Mouse (Mus musculus): ENCODE measurements around the gene Ebpl.
"Not testable (repeated sequence)": the region's sequence is repeated elsewhere in the genome, so short reads cannot be mapped to it uniquely, and the experiment has no call there.

The Ebpl gene

DNA sequence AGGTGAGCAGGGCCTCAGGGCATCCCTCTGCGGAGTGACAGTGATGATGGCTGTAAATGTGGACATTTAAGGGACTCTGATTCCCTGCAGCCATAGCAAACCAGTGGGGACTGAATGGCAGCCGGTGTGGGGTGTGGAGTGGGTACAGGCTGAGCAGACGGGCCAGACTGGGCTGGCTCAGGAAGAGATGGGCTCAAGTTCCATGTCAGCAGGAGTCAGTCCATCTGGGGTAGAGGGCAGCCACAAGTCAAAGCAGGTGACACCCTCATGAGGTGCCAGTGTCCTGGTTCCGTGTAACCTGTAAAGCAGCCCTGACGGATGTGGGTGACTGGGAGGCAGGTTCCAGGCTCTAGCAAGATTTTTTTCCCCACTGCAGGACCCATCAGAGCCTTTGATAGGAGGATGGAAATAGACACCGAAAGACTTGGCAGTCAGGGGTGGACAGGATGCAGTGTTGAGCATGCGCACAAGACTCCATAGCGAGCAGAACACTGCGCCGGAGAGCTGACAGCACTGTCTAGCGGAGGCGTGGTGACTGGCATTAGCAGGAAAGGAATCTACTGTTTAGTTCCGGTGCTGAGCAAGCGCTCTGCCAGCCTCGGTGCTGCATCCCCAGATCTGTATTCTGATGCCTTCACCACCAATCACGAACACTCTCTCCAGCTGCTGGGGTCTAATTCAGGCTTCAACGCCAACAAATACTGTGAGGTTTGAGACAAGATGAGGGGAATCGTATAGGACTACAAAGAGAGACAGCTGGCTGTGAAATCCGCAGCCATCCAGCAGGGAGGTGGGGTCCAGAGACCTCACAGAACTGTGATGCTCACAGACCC, 32.4 kb downstream of the Ebpl start:
- no peak for DNase-seq (ENCODE audit: low read depth, low spot score)

DNA sequence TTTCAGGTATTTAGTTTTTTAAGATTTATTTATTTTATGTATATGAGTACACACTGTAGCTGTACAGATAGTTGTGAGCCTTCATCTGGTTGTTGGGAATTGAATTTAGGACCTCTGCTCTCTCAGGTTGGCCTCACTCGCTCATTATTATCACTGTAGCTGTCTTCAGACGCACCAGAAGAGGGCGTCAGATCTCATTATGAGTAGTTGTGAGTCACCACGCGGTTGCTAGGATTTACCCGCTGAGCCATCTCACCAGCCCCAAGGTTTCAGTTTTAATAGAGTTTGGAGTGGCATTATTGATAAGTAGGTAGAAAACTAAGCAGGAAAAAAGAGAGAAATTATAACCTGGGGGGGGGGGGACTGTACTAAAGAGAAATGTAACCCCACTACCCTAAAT, 33.2 kb downstream of the Ebpl start:
- not testable (repeated sequence) for DNase-seq (ENCODE audit: low read depth, low spot score)

DNA sequence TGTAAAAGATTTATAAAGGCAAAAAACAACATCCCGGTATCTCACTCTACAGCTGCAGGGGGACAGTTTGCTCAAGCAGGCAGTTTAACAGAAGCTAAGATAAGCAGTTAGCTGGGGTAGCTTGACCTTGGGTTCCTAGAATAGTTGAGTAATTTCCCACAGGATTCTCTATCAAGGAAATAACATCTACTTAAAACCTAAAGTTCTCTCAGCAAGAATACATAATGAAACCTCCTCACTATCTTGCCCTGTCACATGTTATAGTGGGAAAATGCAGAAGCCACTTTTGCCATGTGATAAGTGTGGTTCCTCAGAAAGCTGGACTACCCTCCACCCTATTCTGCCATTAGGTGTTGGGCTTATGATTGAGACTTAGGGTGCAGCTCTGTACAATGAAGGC, 37.5 kb downstream of the Ebpl start:
- no peak for DNase-seq (ENCODE audit: low read depth, low spot score)

DNA sequence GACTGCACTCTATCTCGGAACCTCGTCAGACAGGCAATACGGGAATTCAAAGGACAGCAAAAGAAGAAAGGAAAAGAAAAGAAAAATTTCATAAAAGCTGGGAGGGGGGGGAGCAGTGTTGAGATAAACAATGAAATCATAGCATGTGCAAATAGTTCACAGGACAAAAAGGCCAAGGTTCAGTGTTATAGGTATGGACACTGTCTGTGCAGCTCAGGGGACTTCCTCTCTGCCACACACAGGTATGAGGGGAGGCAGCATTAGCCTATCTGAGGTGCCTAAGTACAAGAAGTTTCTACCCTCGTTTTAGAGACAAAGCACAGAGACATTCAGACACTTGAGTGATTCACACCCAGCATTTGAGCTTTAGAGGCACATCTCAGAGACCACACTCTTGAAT, 39.0 kb downstream of the Ebpl start:
- no peak for DNase-seq (ENCODE audit: low read depth, low spot score)

DNA sequence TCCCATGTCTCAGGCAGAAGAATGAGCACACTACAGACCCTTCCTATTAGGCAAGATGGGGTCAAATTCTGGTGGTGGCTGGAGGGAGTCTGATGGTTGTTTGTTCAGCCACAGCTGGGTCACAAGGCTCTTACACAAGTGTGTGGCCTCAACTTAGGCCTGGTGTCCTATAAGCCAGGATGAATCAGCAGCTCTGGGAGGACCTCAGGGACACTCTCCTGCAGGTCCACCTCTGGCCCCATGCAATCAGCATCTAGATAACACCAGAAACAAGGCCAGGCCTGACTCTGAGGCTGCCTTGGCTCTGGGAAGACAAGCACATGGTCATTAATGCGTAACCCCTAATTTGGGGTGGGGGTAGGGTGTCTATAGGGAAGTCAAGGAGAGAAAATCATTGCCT, 39.5 kb downstream of the Ebpl start:
- no peak for DNase-seq (ENCODE audit: low read depth, low spot score)

DNA sequence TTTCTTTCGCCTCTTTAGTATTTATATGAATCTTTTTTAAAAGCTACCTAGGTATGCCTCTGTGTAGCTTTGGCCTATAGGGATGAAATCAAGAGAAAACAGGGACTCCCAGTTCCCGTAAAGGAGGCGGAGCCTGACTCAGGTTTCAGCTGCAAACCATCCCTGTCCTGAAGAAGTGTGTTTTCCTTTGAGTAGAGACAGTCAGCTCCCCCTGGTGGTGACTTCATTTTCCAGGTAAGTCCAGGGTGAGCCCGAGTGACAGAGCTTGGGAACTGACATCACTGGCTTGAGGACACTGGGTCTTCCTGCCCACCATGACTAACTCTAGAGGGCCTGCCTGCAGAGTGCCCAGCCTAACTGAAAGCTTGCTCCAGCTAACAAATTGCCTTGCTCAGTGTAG, 43.4 kb downstream of the Ebpl start:
- no peak for DNase-seq (ENCODE audit: low read depth, low spot score)

DNA sequence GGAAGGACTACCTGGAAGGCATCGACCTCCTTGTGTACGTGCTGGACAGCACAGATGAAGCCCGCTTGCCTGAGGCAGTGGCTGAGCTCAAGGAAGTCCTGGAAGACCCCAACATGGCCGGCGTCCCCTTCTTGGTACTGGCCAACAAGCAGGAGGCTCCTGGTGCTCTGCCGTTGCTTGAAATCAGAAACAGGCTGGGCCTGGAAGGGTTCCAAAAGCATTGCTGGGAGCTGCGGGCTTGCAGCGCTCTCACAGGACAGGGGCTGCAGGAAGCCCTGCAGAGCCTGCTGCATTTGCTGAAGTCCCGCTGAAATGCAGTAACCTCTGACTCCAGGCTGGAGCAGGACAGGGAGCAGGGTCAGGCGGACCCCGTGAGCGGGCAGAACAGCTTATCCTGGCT, 49.3 kb downstream of the Ebpl start:
- DNase-seq (ENCODE audit: low read depth, low spot score): no peak

DNA sequence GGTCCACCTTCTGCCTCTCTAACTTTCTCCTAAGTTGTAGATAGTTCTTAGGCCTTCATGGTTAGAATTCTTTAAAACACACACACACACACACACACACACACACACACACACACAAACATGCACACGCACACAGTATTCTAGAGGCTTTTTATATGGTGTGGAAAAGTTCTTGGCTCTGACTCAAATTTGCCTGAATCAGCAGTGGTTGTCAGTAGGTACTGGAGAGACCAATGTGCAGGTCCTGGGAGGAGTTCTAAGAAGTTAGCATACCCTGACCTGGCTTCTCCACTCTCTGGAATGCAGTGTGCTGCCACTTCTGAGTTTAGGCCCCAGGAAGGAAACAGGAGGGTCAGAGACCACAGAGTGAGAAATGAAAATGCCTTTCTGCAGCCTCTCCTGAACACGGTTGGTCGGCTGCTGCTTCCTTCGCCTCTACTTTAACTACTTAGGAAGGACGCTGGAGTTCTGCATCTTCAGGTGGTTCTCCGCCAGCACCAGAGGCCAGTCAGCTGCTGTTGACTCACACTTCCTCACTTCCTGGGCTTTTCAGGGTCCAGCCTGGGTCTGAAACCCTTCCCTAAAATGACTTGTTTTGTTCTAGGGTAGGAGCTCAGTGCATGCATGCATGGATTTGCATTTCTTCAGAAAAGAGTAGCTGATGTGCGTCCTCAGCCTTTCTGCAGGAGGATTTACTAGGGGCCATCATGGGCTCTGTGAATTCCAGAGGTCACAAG, 50.0 kb downstream of the Ebpl start:
- DNase-seq (ENCODE audit: low read depth, low spot score): no peak

DNA sequence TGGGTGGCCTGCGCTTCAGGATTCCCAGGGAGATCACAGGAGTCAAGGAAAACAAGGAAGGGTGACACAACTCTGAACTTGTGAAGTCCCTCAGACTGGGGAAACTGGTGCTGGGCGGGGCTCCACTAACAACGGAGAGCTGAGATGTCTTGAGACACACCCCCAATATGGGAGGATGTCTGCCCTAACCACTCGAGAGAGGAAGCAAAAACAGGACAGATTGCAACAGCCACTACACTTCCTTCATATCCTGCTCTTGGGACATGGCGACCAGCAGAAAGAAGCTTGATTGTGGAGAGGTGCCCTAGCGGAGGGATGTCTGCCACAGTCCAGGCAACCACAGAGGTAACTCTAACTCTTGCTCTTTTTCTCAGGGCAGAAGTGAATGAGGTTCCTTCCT, 50.6 kb downstream of the Ebpl start, which contains the start of gene Arl11:
Gene Arl11, plus strand, starts transcription at position 161 of the 400 bp plus-strand sequence.
- no peak for DNase-seq (ENCODE audit: low read depth, low spot score)

DNA sequence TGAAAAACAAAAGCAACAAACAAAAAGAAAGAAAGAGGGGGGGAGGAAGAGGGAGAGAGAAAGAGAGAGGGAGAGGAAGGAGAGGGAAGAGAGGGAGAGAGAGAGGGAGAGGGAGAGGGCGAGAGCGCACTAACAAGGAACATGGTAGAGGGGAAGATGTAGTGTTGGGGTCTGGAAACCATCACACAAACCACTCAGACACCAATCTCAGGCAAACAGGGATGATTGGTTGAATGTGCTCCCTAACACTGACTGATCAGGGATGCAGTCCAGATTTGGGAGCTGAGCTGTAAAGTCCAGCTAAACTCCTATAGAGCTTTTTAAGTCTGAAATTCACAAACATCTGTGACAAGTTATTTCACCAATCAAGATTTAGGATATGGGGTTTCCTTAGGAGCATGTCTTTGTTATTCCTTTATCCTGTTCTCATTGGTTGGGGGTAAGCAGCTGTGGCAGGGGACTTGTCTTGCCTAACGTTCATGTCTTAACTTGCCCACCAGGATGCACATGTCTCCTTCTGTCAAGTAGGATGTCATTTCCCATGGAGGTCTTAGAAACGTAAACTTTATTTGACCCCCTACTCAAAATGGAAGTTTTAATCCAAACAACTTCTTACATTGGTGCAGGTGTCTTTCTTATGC, 56.1 kb downstream of the Ebpl start:
- no peak for DNase-seq (ENCODE audit: low read depth, low spot score)

DNA sequence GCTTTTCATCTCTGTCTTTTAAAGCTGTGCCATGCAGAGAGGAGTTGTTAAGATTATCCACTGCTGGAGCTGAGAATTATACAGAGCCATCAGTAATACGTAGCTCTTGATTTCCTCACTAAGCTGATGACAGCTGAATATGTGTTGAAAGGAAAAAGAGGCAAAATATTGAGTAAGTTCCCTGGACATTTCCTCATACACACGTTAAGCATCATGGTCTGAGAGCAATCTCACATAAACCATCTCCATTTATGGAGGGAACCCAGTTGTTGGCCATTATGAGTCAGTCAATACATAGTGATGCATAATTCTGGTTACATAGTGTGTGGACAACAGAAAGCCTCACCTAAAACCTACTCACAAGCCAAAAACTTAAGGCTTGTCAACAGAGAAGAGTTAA, 57.8 kb downstream of the Ebpl start:
- DNase-seq (ENCODE audit: low read depth, low spot score): no peak

DNA sequence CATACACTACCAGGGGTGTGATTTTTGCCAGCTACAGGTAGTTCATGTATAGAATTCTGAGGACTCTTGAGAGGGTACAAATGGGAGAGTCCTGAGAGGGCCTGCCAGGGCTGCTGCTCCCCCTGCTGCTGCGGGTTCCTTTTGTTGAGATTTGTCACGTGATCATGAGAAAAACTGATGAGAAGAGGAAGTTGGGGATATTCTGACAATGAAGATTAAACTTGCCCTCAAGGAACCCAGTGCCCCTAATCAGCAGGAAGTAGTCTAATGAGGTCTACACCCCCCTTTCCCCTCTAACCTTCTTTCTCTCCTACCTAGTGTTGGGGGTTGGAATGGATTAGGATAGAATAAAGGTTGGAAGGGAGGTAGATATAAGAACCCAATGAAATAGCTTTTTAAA, 58.9 kb downstream of the Ebpl start:
- no peak for DNase-seq (ENCODE audit: low read depth, low spot score)

DNA sequence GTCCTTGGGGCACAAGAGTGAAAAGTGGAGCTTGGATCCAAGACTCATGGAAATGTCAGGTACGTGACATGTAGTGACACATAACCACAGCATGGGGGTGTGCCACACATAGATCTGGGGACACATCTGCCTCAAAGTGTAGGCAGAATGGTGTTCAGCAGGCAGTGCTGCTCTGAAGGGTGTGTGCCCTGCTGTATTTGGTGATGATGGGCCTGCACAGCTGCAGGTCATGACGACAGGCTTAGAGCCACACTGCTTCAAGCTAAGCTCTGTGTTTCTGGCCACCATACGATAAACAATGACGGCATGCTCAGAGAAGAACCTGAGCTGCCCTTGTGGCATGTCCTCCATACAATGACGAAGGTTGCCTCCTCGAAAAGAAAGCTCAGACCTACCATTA, 60.4 kb downstream of the Ebpl start:
- no peak for DNase-seq (ENCODE audit: low read depth, low spot score)

DNA sequence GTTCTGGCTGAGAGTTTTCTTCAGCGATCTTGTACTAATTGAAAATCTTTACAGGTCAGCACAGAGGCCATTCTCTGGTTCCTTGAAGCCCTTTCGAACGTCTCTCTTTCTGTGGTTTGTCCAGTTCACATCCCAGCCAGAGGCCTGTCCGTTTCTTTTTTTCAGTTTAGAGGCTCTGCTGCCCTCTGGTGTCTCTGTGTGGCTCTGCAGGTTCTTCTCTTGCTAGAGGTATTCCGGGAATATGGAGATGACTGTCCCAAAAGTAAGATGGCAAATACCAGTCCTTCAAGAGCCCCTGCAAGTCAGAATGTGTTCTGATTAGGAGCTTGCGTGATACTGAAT, 65.5 kb downstream of the Ebpl start:
- no peak for DNase-seq (ENCODE audit: low read depth, low spot score)

DNA sequence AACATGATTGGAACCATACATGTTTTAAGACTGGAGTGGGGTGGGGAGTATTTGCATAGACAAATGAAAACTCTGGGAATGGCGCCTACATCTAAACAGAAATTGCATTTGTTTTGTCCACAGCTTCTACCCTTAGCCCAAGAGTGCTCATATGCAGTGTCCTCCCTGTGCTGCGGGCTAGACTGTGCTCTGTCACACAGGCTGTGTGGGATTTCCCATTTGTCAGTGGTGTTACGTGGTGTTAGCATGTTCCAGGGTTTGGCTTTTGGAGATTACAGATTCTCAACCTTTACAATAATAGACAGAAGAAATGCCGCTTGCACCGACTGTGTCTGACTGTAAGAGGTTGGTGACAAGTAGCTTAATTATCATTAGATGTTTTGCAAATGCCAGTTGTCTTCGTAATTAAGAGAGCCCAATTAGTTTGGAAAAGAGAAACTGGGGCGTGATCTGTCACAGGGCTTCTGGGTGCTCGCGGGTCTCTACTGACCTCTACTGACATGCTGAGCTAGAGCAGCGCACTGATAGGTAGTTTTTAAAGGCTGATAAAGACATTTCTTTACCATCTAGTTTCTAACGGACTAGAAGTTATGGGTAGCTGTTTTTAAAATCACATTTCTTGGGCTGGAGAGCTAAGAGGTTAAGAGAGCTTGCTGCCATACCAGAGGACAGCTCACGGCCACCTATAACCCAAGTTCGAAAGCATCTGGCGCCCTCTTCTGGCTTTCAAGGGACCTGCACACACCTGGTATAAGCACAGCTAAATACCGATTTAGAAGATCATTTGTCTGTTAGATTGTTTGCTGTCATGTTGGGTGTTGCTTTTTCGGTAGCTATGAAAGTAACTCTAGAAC, 66.1 kb downstream of the Ebpl start:
- peak; percentile 31 for DNase-seq (ENCODE audit: low read depth, low spot score)

DNA sequence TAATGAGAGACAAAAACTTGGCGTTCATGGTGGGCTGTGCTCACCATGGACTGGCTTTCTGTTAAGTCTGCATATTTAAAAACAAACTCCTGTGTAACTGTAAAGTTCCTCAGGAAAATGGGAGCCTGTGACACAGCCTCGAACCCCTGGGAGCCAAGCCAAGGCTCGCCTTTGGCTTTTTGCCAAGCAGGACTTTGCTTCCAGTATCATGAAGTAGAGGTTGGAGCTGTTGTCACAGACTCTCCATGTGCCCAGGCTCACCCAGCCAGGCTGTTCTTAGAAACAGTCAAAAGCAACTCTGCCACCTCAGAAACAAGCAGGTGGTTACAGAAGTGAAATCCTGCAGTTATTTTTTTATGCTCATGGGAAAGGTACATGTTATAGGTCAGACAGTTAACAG, 69.6 kb downstream of the Ebpl start:
- DNase-seq (ENCODE audit: low read depth, low spot score): no peak

DNA sequence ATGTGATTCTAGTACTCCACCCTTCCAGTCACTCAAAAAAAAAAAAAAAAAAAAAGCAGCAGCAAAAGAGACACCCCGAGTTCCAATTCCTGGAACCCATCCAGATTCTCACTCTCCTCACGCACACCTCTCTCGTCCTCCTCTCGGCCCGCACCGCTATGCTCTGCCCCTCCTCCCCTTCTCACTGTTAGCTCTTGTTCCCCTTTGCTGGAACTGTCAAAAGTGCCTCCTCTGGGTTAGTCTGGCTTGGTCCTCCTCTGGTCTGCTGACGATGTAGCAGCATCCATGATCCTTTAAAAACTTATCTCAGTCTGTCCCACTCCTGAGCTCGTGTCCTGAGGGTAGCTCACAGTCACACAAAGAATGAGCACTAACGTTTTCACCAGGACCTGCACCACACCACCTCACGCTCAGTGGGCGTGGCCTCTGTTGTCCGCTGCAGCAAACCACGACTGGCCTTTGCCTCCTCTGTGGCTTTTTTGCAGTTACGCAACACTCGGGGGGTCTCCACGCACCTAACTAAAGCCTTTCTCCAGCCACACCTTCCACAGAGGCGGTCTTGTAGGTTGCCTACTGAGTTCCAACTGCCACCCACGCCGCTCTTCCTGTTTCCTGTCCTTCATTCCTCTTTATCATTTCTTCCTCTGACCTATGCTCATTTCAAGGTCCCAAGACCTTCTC, 71.5 kb downstream of the Ebpl start:
- no peak for DNase-seq (ENCODE audit: low read depth, low spot score)
